Mouse (Mus musculus) heart, postnatal 10 days (tissue): ENCODE data around the gene Kcnj14. TPM values are rescaled to one million over a fixed set of nuclear protein-coding genes. Genes with fewer than 3 reads are reported as not detected.

ENCODE experiments used
- DNase-seq, 2 experiments: peaks; one replicate each; pipeline ENCODE4 v3.0.0; 2021
- intact Hi-C: fragments of 180-260 bp; cut with DNase I; formaldehyde crosslinking; loops from one replicate; pipeline ENCODE4 v1.15.1; 2025
- total RNA-seq, 2 experiments: library from RNA; stranded (reverse); gene quantifications; 2 replicates each; pipeline ENCODE4 v1.2.3; 2021

Kcnj14 gene
- total RNA-seq, 2 experiments from 2014 or later: 0.69 to 0.74 TPM

GRCm38 (mm10) chr7:45800001-45800400 lies 24.6 kb downstream of the Kcnj14 start:
- no peak for DNase-seq
- intact Hi-C loops: loop anchor here (2.0 kb wide), 1 partner anchor 135 kb away; no protein-coding TSS in a partner anchor

- intact Hi-C loops: no loop called here
- DNase-seq: no peak
Measured at GRCm38 (mm10) chr7:45798931-45799330, 25.7 kb downstream of the Kcnj14 start.

- intact Hi-C loops: no loop called here
- no peak for DNase-seq
Measured at GRCm38 (mm10) chr7:45798511-45798836, 26.1 kb downstream of the Kcnj14 start.

GRCm38 (mm10) chr7:45797661-45798510 lies 26.7 kb downstream of the Kcnj14 start:
- intact Hi-C loops: no loop called here

GRCm38 (mm10) chr7:45796950-45797349 lies 27.6 kb downstream of the Kcnj14 start:
- intact Hi-C loops: no loop called here
- DNase-seq: no peak

More at GRCm38 (mm10) chr7:45797661-45798510, 26.7 kb downstream of the Kcnj14 start:
- no peak for DNase-seq

GRCm38 (mm10) chr7:45794971-45795370 lies 29.6 kb downstream of the Kcnj14 start:
- no peak for DNase-seq
- intact Hi-C loops: no loop called here

GRCm38 (mm10) chr7:45793969-45794585 lies 30.5 kb downstream of the Kcnj14 start:
- intact Hi-C loops: no loop called here
- DNase-seq: no peak

- no peak for DNase-seq
- intact Hi-C loops: no loop called here
Measured at GRCm38 (mm10) chr7:45793240-45793639, 31.3 kb downstream of the Kcnj14 start.

GRCm38 (mm10) chr7:45791756-45792490 lies 32.7 kb downstream of the Kcnj14 start:
- no peak for DNase-seq
- intact Hi-C loops: no loop called here

GRCm38 (mm10) chr7:45790721-45791120 lies 33.9 kb downstream of the Kcnj14 start:
- DNase-seq: no peak
- intact Hi-C loops: no loop called here

GRCm38 (mm10) chr7:45787642-45788041 lies 36.9 kb downstream of the Kcnj14 start:
- intact Hi-C loops: no loop called here
- no peak for DNase-seq

GRCm38 (mm10) chr7:45786661-45787413 lies 37.7 kb downstream of the Kcnj14 start:
- DNase-seq: no peak
- intact Hi-C loops: no loop called here

- intact Hi-C loops: no loop called here
- DNase-seq: no peak
Measured at GRCm38 (mm10) chr7:45786136-45786578, 38.4 kb downstream of the Kcnj14 start.

GRCm38 (mm10) chr7:45785388-45786135 lies 39.0 kb downstream of the Kcnj14 start:
- intact Hi-C loops: no loop called here
- DNase-seq: no peak

- DNase-seq: no peak
- intact Hi-C loops: no loop called here
Measured at GRCm38 (mm10) chr7:45784524-45785372, 39.8 kb downstream of the Kcnj14 start, which contains the start of gene Sult2b1. Sult2b1 (minus strand) TSS chr7:45784669.

GRCm38 (mm10) chr7:45783511-45784091 lies 41.0 kb downstream of the Kcnj14 start, which contains the start of gene Lmtk3:
Lmtk3 (plus strand) TSS chr7:45783738.
- intact Hi-C loops: no loop called here
- DNase-seq: peak; percentile 47 to 60

- intact Hi-C loops: no loop called here
- no peak for DNase-seq
Measured at GRCm38 (mm10) chr7:45782271-45782670, 42.3 kb downstream of the Kcnj14 start.

- DNase-seq: no peak
Measured at GRCm38 (mm10) chr7:45779081-45779641, 45.4 kb downstream of the Kcnj14 start.

More at GRCm38 (mm10) chr7:45779081-45779641, 45.4 kb downstream of the Kcnj14 start:
- intact Hi-C loops: no loop called here
